ENCODE assay signal across 22 mouse cellular contexts in the genomic region with DNA sequence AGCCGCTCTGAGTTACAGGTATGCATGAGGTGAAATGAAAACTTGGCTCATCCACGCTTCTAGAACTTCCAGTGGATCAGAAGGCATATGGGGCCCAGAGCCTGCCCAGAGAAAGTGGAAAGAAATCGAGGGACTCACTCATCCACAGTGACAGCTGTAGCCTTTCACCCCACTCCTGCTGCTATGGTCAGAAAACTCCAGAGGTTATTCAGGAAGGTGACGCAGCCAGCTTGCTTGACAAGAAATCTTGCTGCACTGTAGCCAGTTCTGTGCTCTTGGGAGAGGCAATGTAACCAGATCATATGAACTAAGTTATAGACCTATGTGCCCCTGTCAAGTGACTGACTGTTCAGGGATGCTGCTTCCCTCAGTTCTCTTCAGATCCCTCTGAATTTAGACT. TPM values are rescaled to one million over a fixed set of nuclear protein-coding genes. Genes with fewer than 3 reads are reported as not detected.
A peak's percentile ranks its signal among the peaks of the same experiment; 100 is the strongest.
DNase-seq lines count a peak whose midpoint lies in the region; ATAC-seq lines count a peak whose summit lies in the region.
"Had no signal": no experiment of that assay in that cellular context is flagged by ENCODE, and none has a peak within 500 bp of the region (broad histone marks: within the 10 kb centered on the region; RNA-seq: fewer than 3 reads in every experiment).

No protein-coding gene starts in this region.

- 0 out of 2 replicates have a peak overlapping the region, but pooled peaks have one; percentile 15 for H3K9ac ChIP-seq in hindbrain, embryonic 13.5 days
- H3K9ac ChIP-seq in hindbrain, embryonic 12.5 days = no peak overlapping the region
- 0 out of 2 replicates have a peak overlapping the region, but pooled peaks have one; percentile 18 for H3K9ac ChIP-seq in lung, embryonic 16.5 days (ENCODE audit: low read length)
- H3K9ac ChIP-seq: forebrain, embryonic 13.5 days; heart, embryonic 15.5 days; liver, embryonic 13.5 days; midbrain, embryonic 13.5 days; stomach, embryonic 15.5 days had no signal

- no peak overlapping the region for H3K4me3 ChIP-seq in heart, embryonic 10.5 days
- no peak overlapping the region for H3K4me3 ChIP-seq in hindbrain, embryonic 13.5 days
- H3K4me3 ChIP-seq in hindbrain, embryonic 12.5 days = no peak overlapping the region
- no peak overlapping the region for H3K4me3 ChIP-seq in lung, embryonic 16.5 days (ENCODE audit: low read length)
- H3K4me3 ChIP-seq: erythroblast, embryonic 14.5 days; forebrain, embryonic 13.5 days; heart, embryonic 15.5 days; limb, embryonic 13.5 days; liver, embryonic 13.5 days; midbrain, embryonic 13.5 days; stomach, embryonic 15.5 days had no signal

- no peak for DNase-seq in heart, embryonic 10.5 days (ENCODE audit: low spot score)
- no peak for DNase-seq in heart, postnatal 4 days
- no peak for DNase-seq in lung, adult 18-20 months
- DNase-seq in lung, postnatal 10 days = peak; percentile 54
- DNase-seq in left cerebral cortex, adult 18-20 months (ENCODE audit: low spot score in 2 of 2) = no peak
- DNase-seq: adrenal gland, postnatal 25 days; B cell, adult 2 months; gastrocnemius, postnatal 25 days; kidney, adult 2 months; kidney, postnatal 25 days; liver, embryonic 13.5 days; thymus, adult 18-20 months had no signal

- H3K27me3 ChIP-seq in heart, embryonic 10.5 days (ENCODE audit: insufficient read depth, poor library complexity, severe bottlenecking) = no peaks in the 10 kb centered on the region
- no peaks in the 10 kb centered on the region for H3K27me3 ChIP-seq in hindbrain, embryonic 13.5 days
- no peaks in the 10 kb centered on the region for H3K27me3 ChIP-seq in hindbrain, embryonic 12.5 days
- H3K27me3 ChIP-seq in lung, embryonic 16.5 days (ENCODE audit: control insufficient read depth, insufficient read depth, low read depth, low read length) = no peaks in the 10 kb centered on the region
- H3K27me3 ChIP-seq: forebrain, embryonic 13.5 days; heart, embryonic 15.5 days; limb, embryonic 13.5 days; liver, embryonic 13.5 days; midbrain, embryonic 13.5 days; stomach, embryonic 15.5 days had no signal

- ATAC-seq in hindbrain, embryonic 13.5 days (ENCODE audit: low FRiP score) = no peak
- no peak for ATAC-seq in hindbrain, embryonic 12.5 days (ENCODE audit: low FRiP score)
- ATAC-seq in lung, embryonic 16.5 days (ENCODE audit: low read depth) = peak; percentile 51
- ATAC-seq: forebrain, embryonic 13.5 days; inflammation-experienced regulatory T-cells, adult 6 months had no signal

- WGBS in heart, embryonic 10.5 days = 83% methylated on average over 4 of the region's 4 CpGs
- WGBS in hindbrain, embryonic 13.5 days = 87% methylated on average over 4 of the region's 4 CpGs
- WGBS in hindbrain, embryonic 12.5 days = 91% methylated on average over 4 of the region's 4 CpGs
- WGBS in lung, embryonic 16.5 days = 65% methylated on average over 4 of the region's 4 CpGs

- H3K27ac ChIP-seq in heart, embryonic 10.5 days = peak overlapping the region; percentile 59; the same call in 1 of the 2 replicates
- H3K27ac ChIP-seq in hindbrain, embryonic 13.5 days = no peak overlapping the region
- no peak overlapping the region for H3K27ac ChIP-seq in hindbrain, embryonic 12.5 days
- peak overlapping the region; percentile 11 for H3K27ac ChIP-seq in lung, embryonic 16.5 days (ENCODE audit: low read length)
- H3K27ac ChIP-seq: forebrain, embryonic 13.5 days; heart, embryonic 15.5 days; liver, embryonic 13.5 days; stomach, embryonic 15.5 days had no signal

- H3K36me3 ChIP-seq in heart, embryonic 10.5 days = peaks cover 5% of the 10 kb centered on the region; the same call in 1 of the 2 replicates
- H3K36me3 ChIP-seq in hindbrain, embryonic 13.5 days = peaks cover 26% of the 10 kb centered on the region
- no peaks in the 10 kb centered on the region; the same call in 1 of the 2 replicates for H3K36me3 ChIP-seq in hindbrain, embryonic 12.5 days
- H3K36me3 ChIP-seq in lung, embryonic 16.5 days (ENCODE audit: control insufficient read depth, insufficient read depth, low read length) = no peaks in the 10 kb centered on the region
- H3K36me3 ChIP-seq: heart, embryonic 15.5 days; stomach, embryonic 15.5 days had no signal

- H3K9me3 ChIP-seq in heart, embryonic 10.5 days = no peaks in the 10 kb centered on the region
- no peaks in the 10 kb centered on the region for H3K9me3 ChIP-seq in hindbrain, embryonic 13.5 days
- H3K9me3 ChIP-seq in hindbrain, embryonic 12.5 days (replicated peaks) = no peaks in the 10 kb centered on the region
- H3K9me3 ChIP-seq in lung, embryonic 16.5 days (ENCODE audit: control insufficient read depth, low read length) = no peaks in the 10 kb centered on the region
- H3K9me3 ChIP-seq: forebrain, embryonic 13.5 days; heart, embryonic 15.5 days; limb, embryonic 13.5 days; liver, embryonic 13.5 days; midbrain, embryonic 13.5 days; stomach, embryonic 15.5 days had no signal

- H3K4me1 ChIP-seq in heart, embryonic 10.5 days = peaks cover 58% of the 10 kb centered on the region
- H3K4me1 ChIP-seq in hindbrain, embryonic 13.5 days (replicated peaks) = peaks cover 24% of the 10 kb centered on the region
- peaks cover 13% of the 10 kb centered on the region; the same call in 1 of the 2 replicates for H3K4me1 ChIP-seq in hindbrain, embryonic 12.5 days
- peaks cover 17% of the 10 kb centered on the region for H3K4me1 ChIP-seq in lung, embryonic 16.5 days (replicated peaks; ENCODE audit: control insufficient read depth, insufficient read depth, low read length)
- H3K4me1 ChIP-seq: stomach, embryonic 15.5 days had no signal

- H3K4me2 ChIP-seq in hindbrain, embryonic 13.5 days = no peak overlapping the region
- H3K4me2 ChIP-seq in hindbrain, embryonic 12.5 days (replicated peaks) = no peak overlapping the region
- H3K4me2 ChIP-seq in lung, embryonic 16.5 days (ENCODE audit: low read depth, low read length) = no peak overlapping the region
- H3K4me2 ChIP-seq: forebrain, embryonic 13.5 days; heart, embryonic 15.5 days; limb, embryonic 13.5 days; liver, embryonic 13.5 days; midbrain, embryonic 13.5 days; stomach, embryonic 15.5 days had no signal

RNA-seq across cellular contexts. Expression of a gene that starts 25.2 kb away (rescaled TPM):
- polyA plus RNA-seq in heart, embryonic 10.5 days (2016; fragmentation: Nextera tagmentation; extraction: Ambion mirVana) = 5.3 and 6.4 TPM in 2 replicates
- total RNA-seq in heart, postnatal 4 days (2021) = 10 to 100 TPM; 50.6 to 61.0 TPM
- 19.0 and 20.4 TPM in 2 replicates for polyA plus RNA-seq in hindbrain, embryonic 13.5 days (2015; fragmentation: Nextera tagmentation; extraction: Ambion mirVana)
- polyA plus RNA-seq in hindbrain, embryonic 12.5 days (2016; fragmentation: Nextera tagmentation; extraction: Ambion mirVana) = 21.6 and 23.3 TPM in 2 replicates
- 13.2 and 15.5 TPM in 2 replicates for polyA plus RNA-seq in lung, embryonic 16.5 days (2015; fragmentation: Nextera tagmentation; extraction: Ambion mirVana)
- total RNA-seq in left cerebral cortex, adult 18-20 months (2021) = 100 to 1,000 TPM; 208 to 219 TPM

Comparison
In these comparisons a context has a peak if more than half of its experiments do, and no peak if none do; other contexts are left out.
1. H3K27ac ChIP-seq: peak in heart, embryonic 10.5 days (single experiment) and lung, embryonic 16.5 days (single experiment); none in hindbrain, embryonic 13.5 days (single experiment) and hindbrain, embryonic 12.5 days (single experiment).